Mouse (Mus musculus) R1 (cell line): ENCODE measurements at regions not wholly inside any gene's neighbourhood (a gene's known extent, or its start where the extent isn't known, plus 50 kb on each side); places are given as distances from the start of the nearest gene placed in this dataset.

ENCODE experiments used
- DNase-seq: peaks from one replicate; pipeline ENCODE4 v3.0.0-alpha.2; 2018; ENCODE audit warnings: low read depth, low spot score

- no peak for DNase-seq
These were observed 226.2 kb downstream of the Sp3 start for GRCm38 (mm10) chr2:72753788-72754713.

DNA sequence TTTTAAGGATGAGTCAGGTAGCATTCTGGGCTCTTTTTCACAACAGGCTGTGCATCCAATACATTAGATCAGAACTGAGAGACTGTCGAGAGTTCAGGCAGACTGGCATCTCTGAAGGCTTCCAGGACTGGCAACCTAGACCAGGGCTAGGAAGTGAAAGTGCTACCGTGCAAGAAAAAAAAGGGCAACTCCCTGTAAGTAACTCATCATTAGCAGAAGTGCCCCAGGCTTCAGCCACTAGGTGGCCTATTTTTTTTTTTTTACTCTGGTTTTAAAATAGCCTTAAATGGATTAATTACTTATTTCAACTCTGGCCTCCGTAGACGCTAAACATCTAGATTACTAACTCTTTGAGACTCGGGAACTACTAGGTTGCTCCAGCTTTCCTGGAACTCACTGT is 216.8 kb downstream of the Sp3 start:
- DNase-seq = no peak

GRCm38 (mm10) chr2:72769030-72769630 is 211.1 kb downstream of the Sp3 start:
- peak; percentile 45 for DNase-seq

- no peak for DNase-seq
These were observed 206.8 kb downstream of the Sp3 start for GRCm38 (mm10) chr2:72773401-72773800.

DNA sequence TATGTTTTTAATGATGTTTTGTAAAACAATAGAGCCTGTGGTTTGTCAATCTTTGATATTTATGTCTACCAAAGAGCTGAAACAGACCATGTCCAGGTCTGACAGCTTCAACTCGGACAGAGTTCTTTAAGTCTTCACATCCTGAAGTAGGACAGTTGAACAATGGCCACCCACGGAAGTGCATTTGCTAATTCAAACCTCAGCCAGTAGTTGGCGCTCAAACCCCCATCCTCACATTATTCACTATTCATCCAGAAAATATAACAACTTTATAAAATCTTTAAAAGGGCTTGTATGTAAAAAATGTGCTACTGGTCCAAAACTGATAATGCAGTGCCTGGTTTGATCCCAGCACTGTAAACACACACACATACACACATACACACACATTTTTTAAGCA is 202.9 kb downstream of the Sp3 start:
- peak; percentile 29 for DNase-seq

- no peak for DNase-seq
These were observed 202.3 kb downstream of the Sp3 start for GRCm38 (mm10) chr2:72777806-72778510.

- peak; percentile 11 for DNase-seq
These were observed 200.7 kb downstream of the Sp3 start for GRCm38 (mm10) chr2:72779268-72780163.

DNA sequence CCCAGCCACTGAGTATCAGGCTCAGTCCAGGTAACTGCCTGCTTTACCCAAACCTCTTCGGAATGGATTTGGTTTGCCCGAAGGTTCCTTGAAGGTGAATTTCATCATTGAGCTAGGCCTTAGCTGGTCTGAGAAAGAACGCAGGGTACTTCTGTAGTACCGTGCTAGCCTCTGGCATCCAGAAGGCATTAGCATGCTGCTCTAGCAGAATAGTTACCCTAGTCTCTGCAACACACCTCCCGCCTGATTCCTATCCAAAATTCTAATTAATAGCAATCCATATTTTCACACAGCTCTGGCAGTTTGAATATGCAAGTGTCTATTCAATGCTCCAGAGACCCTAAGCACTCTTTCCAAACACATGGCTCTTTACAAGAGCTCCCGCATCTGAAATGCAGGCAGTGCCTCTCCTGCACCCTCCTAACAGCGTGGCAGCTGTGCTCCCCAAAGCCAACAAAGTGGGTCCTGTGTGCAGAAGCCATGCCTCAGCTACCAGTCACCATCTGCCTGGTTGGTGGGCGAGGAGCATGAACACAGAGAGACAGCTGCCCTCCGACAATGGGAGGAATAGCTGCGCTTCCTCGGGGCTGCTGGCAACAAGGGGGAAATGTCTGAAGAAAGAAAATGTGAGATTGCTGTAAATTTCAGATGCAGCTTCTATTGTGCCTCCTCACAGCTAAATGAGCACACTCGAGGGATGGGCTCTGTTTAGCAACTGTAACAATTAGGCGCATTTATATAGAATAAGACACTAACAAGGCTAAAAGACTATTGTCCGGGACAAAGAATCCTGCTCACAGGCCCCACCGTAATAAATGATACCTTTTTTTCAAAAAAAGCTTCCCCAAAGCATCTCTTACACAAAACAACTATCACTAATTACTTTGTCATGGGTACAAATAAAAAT is 198.6 kb downstream of the Sp3 start:
- no peak for DNase-seq

DNA sequence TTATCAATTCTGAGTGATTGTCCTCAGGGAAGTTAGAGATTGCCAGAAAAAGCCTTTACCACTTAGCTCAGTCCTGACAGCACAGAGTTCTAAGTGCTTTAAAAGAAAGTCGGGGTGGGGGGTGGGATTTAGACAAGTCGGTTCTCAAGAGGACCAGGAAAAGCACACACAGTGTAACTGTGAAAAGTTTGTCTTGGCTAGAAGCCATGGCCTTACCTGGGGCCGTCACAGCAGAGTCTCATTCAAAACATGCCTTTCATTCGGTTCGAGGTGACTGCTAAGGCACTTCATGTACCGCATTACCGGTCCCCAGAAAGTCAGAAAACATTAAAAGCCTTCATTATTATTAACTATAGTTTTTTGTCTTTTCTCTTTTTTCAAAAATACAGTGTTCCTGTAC is 197.9 kb downstream of the Sp3 start:
- DNase-seq = no peak

GRCm38 (mm10) chr2:72785365-72786043 is 194.7 kb downstream of the Sp3 start:
- no peak for DNase-seq

GRCm38 (mm10) chr2:72786044-72786737 is 194.1 kb downstream of the Sp3 start:
- DNase-seq = no peak

- DNase-seq = no peak
These were observed 192.6 kb downstream of the Sp3 start for GRCm38 (mm10) chr2:72787616-72788015.

DNA sequence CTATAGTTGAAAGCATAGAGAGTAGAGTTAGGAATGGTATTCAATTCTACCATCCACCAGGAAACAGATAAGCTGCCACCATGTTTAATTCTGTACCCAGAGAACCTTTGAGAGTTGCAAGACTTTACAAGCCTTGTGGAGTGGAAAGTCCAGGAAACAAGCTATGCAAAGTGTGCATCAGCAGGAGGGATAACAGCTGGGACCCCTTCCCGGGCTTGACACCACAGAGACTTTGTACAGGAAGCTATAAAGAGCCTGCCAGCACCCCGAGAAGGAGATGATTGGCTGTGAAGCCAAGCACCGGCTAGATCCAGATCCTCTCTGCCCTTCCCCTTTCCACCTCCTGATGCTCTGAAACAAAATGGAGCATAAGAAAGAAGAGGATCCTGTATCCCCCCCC is 188.8 kb downstream of the Sp3 start:
- peak; percentile 48 for DNase-seq

DNA sequence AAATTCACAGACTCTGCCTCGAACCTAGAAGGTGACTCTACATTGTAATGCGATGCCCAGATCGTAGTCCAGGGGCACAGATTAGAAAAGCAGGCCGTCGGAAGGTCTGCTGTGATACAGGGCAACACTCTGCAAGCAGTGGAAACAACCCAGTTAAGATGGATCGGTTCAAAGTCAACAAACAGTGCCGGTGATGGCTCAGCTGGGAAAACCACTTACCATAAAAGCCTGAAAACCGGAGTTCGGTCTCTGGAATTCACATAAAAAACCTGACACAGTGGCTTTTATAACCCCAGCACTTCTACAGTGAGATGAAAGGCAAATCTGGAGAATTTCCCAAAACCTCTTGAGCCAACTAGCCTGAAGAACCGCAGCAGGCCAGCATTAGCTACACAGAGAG is 186.8 kb downstream of the Sp3 start:
- no peak for DNase-seq

GRCm38 (mm10) chr2:72794501-72794900 is 185.7 kb downstream of the Sp3 start:
- DNase-seq = no peak

DNA sequence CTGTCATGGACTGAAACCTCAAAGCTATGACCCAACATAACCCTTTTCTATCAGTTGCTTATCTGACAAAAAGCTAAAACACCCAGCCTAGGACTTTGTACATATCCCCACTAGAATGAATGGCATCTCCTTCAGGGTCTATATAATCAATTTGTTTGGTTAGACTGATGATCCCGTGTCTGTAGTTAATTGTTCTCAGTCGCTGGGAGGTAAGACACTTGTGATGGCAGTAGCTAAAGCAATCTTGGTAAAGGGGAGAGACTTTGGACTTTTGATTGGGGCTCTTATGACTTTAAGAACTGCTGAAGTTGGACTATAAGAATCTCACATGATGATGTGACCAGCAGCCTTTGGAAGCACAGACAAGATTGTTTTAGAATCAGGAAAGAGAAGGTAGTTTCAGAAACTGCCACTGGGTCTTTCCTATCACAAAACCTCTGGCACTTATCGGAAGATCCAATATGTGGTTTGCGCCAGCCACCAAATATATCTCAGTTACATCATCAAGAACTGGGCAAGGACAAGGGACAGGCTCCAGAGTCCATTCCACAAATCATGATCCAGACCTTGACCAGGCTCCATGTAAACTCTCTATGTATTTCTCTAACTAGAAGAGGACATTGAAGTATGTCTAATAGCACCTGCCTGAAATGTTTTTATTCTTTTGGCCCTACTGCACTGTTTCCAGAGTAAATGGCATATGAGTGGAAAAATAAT is 183.1 kb downstream of the Sp3 start:
- DNase-seq = no peak

GRCm38 (mm10) chr2:72800696-72801095 is 179.6 kb downstream of the Sp3 start:
- no peak for DNase-seq

DNA sequence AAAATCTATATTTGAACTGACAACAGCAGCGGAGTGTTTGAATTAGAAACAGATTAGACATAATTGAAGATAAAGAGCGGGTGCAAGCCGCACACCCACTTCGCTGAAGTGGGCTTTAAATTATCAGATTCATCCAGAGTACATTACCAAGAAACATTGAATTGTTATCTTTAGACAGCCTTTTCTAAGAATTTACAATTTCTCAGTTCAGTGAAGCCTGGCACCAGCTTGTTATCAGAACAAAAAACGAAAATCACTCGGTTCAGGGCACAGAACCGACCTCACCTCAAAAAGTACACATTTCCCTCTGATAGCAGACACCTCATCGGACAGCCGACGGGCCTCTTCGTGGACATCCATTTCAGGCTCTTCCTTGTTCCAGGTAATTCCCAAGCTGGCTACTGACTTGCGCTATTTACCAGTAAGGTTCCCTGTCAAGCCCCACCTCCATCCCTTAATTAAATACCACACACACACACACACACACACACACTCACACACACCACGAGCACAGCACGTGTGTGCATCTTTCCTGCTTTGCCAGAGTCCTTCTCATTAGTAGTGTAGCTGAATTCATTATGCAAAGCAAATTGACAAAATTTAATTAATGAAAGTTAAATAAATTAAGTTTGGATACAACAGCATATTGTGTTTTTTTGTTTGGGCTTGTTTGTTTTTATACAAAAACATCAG is 166.8 kb downstream of the Sp3 start:
- no peak for DNase-seq
